Mouse (Mus musculus) heart, embryonic 13.5 days (tissue): ENCODE results near the gene Bhlhe41. TPM values are rescaled to one million over a fixed set of nuclear protein-coding genes. Genes with fewer than 3 reads are reported as not detected.

Experiments used
- ATAC-seq: fragments of 200-750 bp; cut with Nextera tagmentation; 2 replicates; pipeline ENCODE4 v1.8.0; 2017; ENCODE audit warnings: moderate TSS enrichment; ENCODE audit not compliant: insufficient number of reproducible peaks, low FRiP score, low TSS enrichment; ENCODE audit errors: extremely low read depth
- H3K27ac ChIP-seq: fragments of 300-500 bp; sonication (generic); replicated peaks from 2 replicates; pipeline ENCODE4 v1.5.1; 2015; ENCODE audit warnings: moderate library complexity, mild to moderate bottlenecking, inconsistent platforms
- H3K27me3 ChIP-seq: fragments of 300-500 bp; sonication (generic); replicated peaks from 2 replicates; pipeline ENCODE4 v1.6.1; 2015; ENCODE audit warnings: mild to moderate bottlenecking, inconsistent platforms
- H3K36me3 ChIP-seq: fragments of 300-500 bp; sonication (generic); 2 replicates; pipeline ENCODE4 v1.6.1; 2015; ENCODE audit warnings: mild to moderate bottlenecking, inconsistent platforms
- H3K4me1 ChIP-seq: fragments of 300-500 bp; sonication (generic); 2 replicates; pipeline ENCODE4 v1.6.1; 2015; ENCODE audit warnings: inconsistent platforms
- H3K4me2 ChIP-seq: fragments of 300-500 bp; sonication (generic); 2 replicates; pipeline ENCODE4 v1.6.1; 2015; ENCODE audit warnings: inconsistent platforms, mild to moderate bottlenecking, moderate library complexity
- H3K4me3 ChIP-seq: fragments of 300-500 bp; sonication (generic); 2 replicates; pipeline ENCODE4 v1.5.1; 2015; ENCODE audit warnings: moderate library complexity, mild to moderate bottlenecking, inconsistent platforms
- H3K9ac ChIP-seq: fragments of 300-500 bp; sonication (generic); 2 replicates; pipeline ENCODE4 v1.6.1; 2015; ENCODE audit warnings: inconsistent platforms, mild to moderate bottlenecking, moderate library complexity
- H3K9me3 ChIP-seq: fragments of 300-500 bp; sonication (generic); 2 replicates; pipeline ENCODE4 v1.6.1; 2016; ENCODE audit warnings: inconsistent platforms
- WGBS: fragments of 180-500 bp; shearing (Covaris S2); methylation state at CpG from one replicate; pipeline ENCODE4 v1.1.7; 2015; ENCODE audit warnings: mixed read lengths; 5-methylcytosine and 5-hydroxymethylcytosine counted together
- polyA plus RNA-seq: library from polyadenylated mRNA; unstranded; fragments of >200 nt; fragmentation: Nextera tagmentation; extraction: Ambion mirVana; gene quantifications from 2 replicates; pipeline ENCODE4 v1.2.1, GENCODE M21; 2015

The Bhlhe41 gene
- polyA plus RNA-seq, 1 experiment from 2014 or later = 4.9 TPM

GRCm38 (mm10) chr6:145891951-145892350 lies 26.6 kb upstream of the Bhlhe41 start:
- Histone ChIP-seq H3K4me1 (peaks cover 17% of the 10 kb centered on the region), H3K36me3 (no peaks in the 10 kb centered on the region), H3K4me2 (no peak overlapping the region), H3K4me3 (no peak overlapping the region), H3K9ac (no peak overlapping the region), H3K9me3 (no peaks in the 10 kb centered on the region), H3K27me3 (no peaks in the 10 kb centered on the region), H3K27ac (no peak overlapping the region)
- WGBS = 68% methylated on average over 11 of the region's 11 CpGs
- ATAC-seq = no peak

- Histone ChIP-seq H3K4me3 (no peak overlapping the region), H3K4me1 (peaks cover 16% of the 10 kb centered on the region), H3K9me3 (no peaks in the 10 kb centered on the region), H3K9ac (no peak overlapping the region), H3K36me3 (no peaks in the 10 kb centered on the region), H3K27ac (no peak overlapping the region), H3K27me3 (no peaks in the 10 kb centered on the region), H3K4me2 (no peak overlapping the region)
- WGBS = 71% methylated on average over 6 of the region's 6 CpGs
- ATAC-seq = no peak
Measured at GRCm38 (mm10) chr6:145887719-145888118, 22.4 kb upstream of the Bhlhe41 start.

GRCm38 (mm10) chr6:145886277-145886676 lies 20.9 kb upstream of the Bhlhe41 start:
- H3K36me3 ChIP-seq = no peaks in the 10 kb centered on the region

GRCm38 (mm10) chr6:145885069-145885468 lies 19.7 kb upstream of the Bhlhe41 start:
- H3K9me3 ChIP-seq = no peaks in the 10 kb centered on the region
- H3K9ac ChIP-seq = no peak overlapping the region
- WGBS = 72% methylated on average over 4 of the region's 4 CpGs

More at GRCm38 (mm10) chr6:145886277-145886676, 20.9 kb upstream of the Bhlhe41 start:
- 22% methylated on average over 8 of the region's 8 CpGs for WGBS
- Histone ChIP-seq H3K4me3 (no peak overlapping the region), H3K4me2 (peak overlapping the region; percentile 36), H3K4me1 (peaks cover 15% of the 10 kb centered on the region), H3K9ac (no peak overlapping the region), H3K27me3 (no peaks in the 10 kb centered on the region), H3K27ac (peak overlapping the region; percentile 76), H3K9me3 (no peaks in the 10 kb centered on the region)
- peak; percentile 69; the same call in 1 of the 2 replicates for ATAC-seq

GRCm38 (mm10) chr6:145883668-145884067 lies 18.3 kb upstream of the Bhlhe41 start:
- Histone ChIP-seq H3K27me3 (no peaks in the 10 kb centered on the region), H3K36me3 (no peaks in the 10 kb centered on the region), H3K4me1 (peaks cover 15% of the 10 kb centered on the region), H3K9me3 (0 out of 2 replicates have a peak, but pooled peaks cover 3% of the 10 kb centered on the region), H3K27ac (no peak overlapping the region), H3K4me2 (no peak overlapping the region), H3K4me3 (no peak overlapping the region), H3K9ac (no peak overlapping the region)
- no peak for ATAC-seq
- 76% methylated on average over 4 of the region's 4 CpGs for WGBS

More at GRCm38 (mm10) chr6:145885069-145885468, 19.7 kb upstream of the Bhlhe41 start:
- no peaks in the 10 kb centered on the region for H3K27me3 ChIP-seq
- no peak overlapping the region for H3K4me2 ChIP-seq
- H3K27ac ChIP-seq = no peak overlapping the region
- H3K4me1 ChIP-seq = peaks cover 15% of the 10 kb centered on the region
- no peak for ATAC-seq
- H3K4me3 ChIP-seq = no peak overlapping the region
- no peaks in the 10 kb centered on the region for H3K36me3 ChIP-seq

- WGBS = 59% methylated on average over 1 of the region's 1 CpGs
- Histone ChIP-seq H3K9me3 (0 out of 2 replicates have a peak, but pooled peaks cover 3% of the 10 kb centered on the region), H3K27ac (no peak overlapping the region), H3K4me3 (no peak overlapping the region), H3K4me2 (no peak overlapping the region), H3K36me3 (no peaks in the 10 kb centered on the region), H3K27me3 (no peaks in the 10 kb centered on the region), H3K9ac (no peak overlapping the region), H3K4me1 (peaks cover 15% of the 10 kb centered on the region)
- ATAC-seq = no peak
Measured at GRCm38 (mm10) chr6:145883010-145883409, 17.7 kb upstream of the Bhlhe41 start.

- Histone ChIP-seq H3K27me3 (no peaks in the 10 kb centered on the region), H3K4me3 (no peak overlapping the region), H3K36me3 (no peaks in the 10 kb centered on the region), H3K9ac (no peak overlapping the region), H3K4me1 (no peaks in the 10 kb centered on the region), H3K4me2 (no peak overlapping the region), H3K27ac (no peak overlapping the region), H3K9me3 (0 out of 2 replicates have a peak, but pooled peaks cover 3% of the 10 kb centered on the region)
- ATAC-seq = no peak
- WGBS = 83% methylated on average over 5 of the region's 5 CpGs
Measured at GRCm38 (mm10) chr6:145880609-145881008, 15.3 kb upstream of the Bhlhe41 start.

GRCm38 (mm10) chr6:145876986-145877735 lies 11.8 kb upstream of the Bhlhe41 start:
- H3K36me3 ChIP-seq = no peaks in the 10 kb centered on the region
- WGBS = 76% methylated on average over 9 of the region's 9 CpGs

GRCm38 (mm10) chr6:145873354-145873753 lies 8.0 kb upstream of the Bhlhe41 start:
- H3K27me3 ChIP-seq = no peaks in the 10 kb centered on the region; the same call in 1 of the 2 replicates
- 77% methylated on average over 8 of the region's 8 CpGs for WGBS
- H3K27ac ChIP-seq = no peak overlapping the region
- H3K36me3 ChIP-seq = no peaks in the 10 kb centered on the region
- no peak overlapping the region for H3K9ac ChIP-seq
- no peak overlapping the region for H3K4me3 ChIP-seq
- no peak for ATAC-seq
- H3K4me2 ChIP-seq = no peak overlapping the region
- H3K9me3 ChIP-seq = no peaks in the 10 kb centered on the region
- peaks cover 33% of the 10 kb centered on the region for H3K4me1 ChIP-seq

More at GRCm38 (mm10) chr6:145876986-145877735, 11.8 kb upstream of the Bhlhe41 start:
- no peak overlapping the region for H3K4me3 ChIP-seq
- 0 out of 2 replicates have a peak, but pooled peaks cover 3% of the 10 kb centered on the region for H3K9me3 ChIP-seq
- H3K4me1 ChIP-seq = 0 out of 2 replicates have a peak, but pooled peaks cover 5% of the 10 kb centered on the region
- H3K4me2 ChIP-seq = no peak overlapping the region
- no peak overlapping the region for H3K27ac ChIP-seq
- ATAC-seq = no peak
- no peak overlapping the region for H3K9ac ChIP-seq
- no peaks in the 10 kb centered on the region for H3K27me3 ChIP-seq

GRCm38 (mm10) chr6:145872010-145872409 lies 6.7 kb upstream of the Bhlhe41 start:
- no peaks in the 10 kb centered on the region for H3K36me3 ChIP-seq
- H3K27me3 ChIP-seq = peaks cover 9% of the 10 kb centered on the region
- H3K4me1 ChIP-seq = peaks cover 42% of the 10 kb centered on the region
- H3K9me3 ChIP-seq = no peaks in the 10 kb centered on the region
- H3K4me2 ChIP-seq = no peak overlapping the region
- ATAC-seq = no peak
- 80% methylated on average over 7 of the region's 7 CpGs for WGBS
- no peak overlapping the region for H3K9ac ChIP-seq
- no peak overlapping the region for H3K27ac ChIP-seq
- no peak overlapping the region for H3K4me3 ChIP-seq

- peak overlapping the region; percentile 90 for H3K27ac ChIP-seq
Measured at GRCm38 (mm10) chr6:145870991-145871390, 5.6 kb upstream of the Bhlhe41 start.

More at GRCm38 (mm10) chr6:145870991-145871390, 5.6 kb upstream of the Bhlhe41 start:
- WGBS = 32% methylated on average over 4 of the region's 4 CpGs
- H3K9ac ChIP-seq = peak overlapping the region; percentile 52
- H3K27me3 ChIP-seq = peaks cover 13% of the 10 kb centered on the region
- peaks cover 47% of the 10 kb centered on the region for H3K4me1 ChIP-seq
- ATAC-seq = no peak
- H3K4me3 ChIP-seq = no peak overlapping the region
- H3K4me2 ChIP-seq = no peak overlapping the region
- H3K36me3 ChIP-seq = no peaks in the 10 kb centered on the region
- H3K9me3 ChIP-seq = no peaks in the 10 kb centered on the region
